Mouse (Mus musculus) megakaryocyte-erythroid progenitor cell, adult 5 weeks (primary cell): Measurements from ENCODE around the gene Olfr618. TPM values are rescaled to one million over a fixed set of nuclear protein-coding genes. Genes with fewer than 3 reads are reported as not detected.

Source experiments
- polyA plus RNA-seq: library from polyadenylated mRNA; stranded (reverse); fragments of >175 nt; gene quantifications from 2 replicates; pipeline ENCODE4 v1.2.3, GENCODE M21; 2012

The Olfr618 gene
- not detected in 2 replicates for polyA plus RNA-seq

GRCm38 (mm10) chr7:103589803-103590202 is at the start of gene Olfr618:
TSS of gene Olfr618 (plus strand) at chr7:103590103.

GRCm38 (mm10) chr7:103542617-103543016 is 47.3 kb upstream of the Olfr618 start, which contains the start of gene Olfr612:
TSS of gene Olfr612 (minus strand) at chr7:103542717.

GRCm38 (mm10) chr7:103547774-103548173 is 42.1 kb upstream of the Olfr618 start, which contains the start of gene Olfr613:
TSS of gene Olfr613 (plus strand) at chr7:103548074.

GRCm38 (mm10) chr7:103555779-103556178 is 34.1 kb upstream of the Olfr618 start, which contains the start of gene Olfr615:
TSS of gene Olfr615 (plus strand) at chr7:103556079.

GRCm38 (mm10) chr7:103569043-103569442 is 20.9 kb upstream of the Olfr618 start, which contains the start of gene Olfr616:
TSS of gene Olfr616 (minus strand) at chr7:103569143.

GRCm38 (mm10) chr7:103572761-103573160 is 17.1 kb upstream of the Olfr618 start, which contains the start of gene Olfr617:
TSS of gene Olfr617 (plus strand) at chr7:103573061.

GRCm38 (mm10) chr7:103600275-103600674 is 10.4 kb downstream of the Olfr618 start, which contains the start of gene Olfr619:
TSS of gene Olfr619 (plus strand) at chr7:103600575.

GRCm38 (mm10) chr7:103612434-103612833 is 22.5 kb downstream of the Olfr618 start, which contains the start of gene Olfr620:
TSS of gene Olfr620 (minus strand) at chr7:103612534.

GRCm38 (mm10) chr7:103642602-103643001 is 52.7 kb downstream of the Olfr618 start, which contains the start of gene Olfr622:
TSS of gene Olfr622 (minus strand) at chr7:103642702.

Other genes starting within 250 kb of the Olfr618 start
- gene Olfr600, start 240.4 kb upstream of the Olfr618 start, polyA plus RNA-seq, result not detected in 2 replicates
- gene Olfr601, start 227.4 kb upstream of the Olfr618 start, polyA plus RNA-seq, result not detected in 2 replicates
- not detected in 2 replicates for gene Olfr603, start 203.9 kb upstream of the Olfr618 start, polyA plus RNA-seq
- not detected in 2 replicates for gene Usp17lc, start 175.0 kb upstream of the Olfr618 start, polyA plus RNA-seq
- not detected in 2 replicates for gene Olfr605, start 144.7 kb upstream of the Olfr618 start, polyA plus RNA-seq
- not detected in 2 replicates for gene Olfr606, start 141.1 kb upstream of the Olfr618 start, polyA plus RNA-seq
- gene Olfr607, start 126.0 kb upstream of the Olfr618 start, polyA plus RNA-seq, result not detected in 2 replicates
- gene Olfr608, start 120.2 kb upstream of the Olfr618 start, polyA plus RNA-seq, result not detected in 2 replicates
- not detected in 2 replicates for gene Olfr609, start 92.0 kb upstream of the Olfr618 start, polyA plus RNA-seq
- gene Olfr610, start 78.0 kb upstream of the Olfr618 start, polyA plus RNA-seq, result not detected in 2 replicates
- not detected in 2 replicates for gene Olfr611, start 69.3 kb upstream of the Olfr618 start, polyA plus RNA-seq
- gene Olfr612, start 47.4 kb upstream of the Olfr618 start, polyA plus RNA-seq, result not detected in 2 replicates
- gene Olfr613, start 42.0 kb upstream of the Olfr618 start, polyA plus RNA-seq, result not detected in 2 replicates
- gene Olfr615, start 34.0 kb upstream of the Olfr618 start, polyA plus RNA-seq, result not detected in 2 replicates
- gene Olfr616, start 21.0 kb upstream of the Olfr618 start, polyA plus RNA-seq, result not detected in 2 replicates
- not detected in 2 replicates for gene Olfr617, start 17.0 kb upstream of the Olfr618 start, polyA plus RNA-seq
- gene Olfr619, start 10.5 kb downstream of the Olfr618 start, polyA plus RNA-seq, result not detected in 2 replicates
- not detected in 2 replicates for gene Olfr620, start 22.4 kb downstream of the Olfr618 start, polyA plus RNA-seq
- gene Olfr622, start 52.6 kb downstream of the Olfr618 start, polyA plus RNA-seq, result not detected in 2 replicates
- not detected in 2 replicates for gene Olfr623, start 73.6 kb downstream of the Olfr618 start, polyA plus RNA-seq
- 0.02 TPM in 1 of 2 replicates, not detected in the other for gene Olfr624, start 81.1 kb downstream of the Olfr618 start, polyA plus RNA-seq
- 0.19 TPM in 1 of 2 replicates, not detected in the other for gene Olfr625-ps1, start 92.6 kb downstream of the Olfr618 start, polyA plus RNA-seq
- gene Olfr243, start 124.6 kb downstream of the Olfr618 start, polyA plus RNA-seq, result not detected in 2 replicates
- gene Olfr628, start 140.3 kb downstream of the Olfr618 start, polyA plus RNA-seq, result not detected in 2 replicates
- gene Olfr629, start 154.8 kb downstream of the Olfr618 start, polyA plus RNA-seq, result not detected in 2 replicates
- not detected in 2 replicates for gene Olfr630, start 167.2 kb downstream of the Olfr618 start, polyA plus RNA-seq
- not detected in 2 replicates for gene Olfr69, start 181.5 kb downstream of the Olfr618 start, polyA plus RNA-seq
- gene Olfr68, start 189.6 kb downstream of the Olfr618 start, polyA plus RNA-seq, result not detected in 2 replicates
- not detected in 2 replicates for gene Olfr67, start 201.7 kb downstream of the Olfr618 start, polyA plus RNA-seq
- gene Hbb-bt, start 223.9 kb downstream of the Olfr618 start, polyA plus RNA-seq, result 65.8 and 124 TPM in 2 replicates
- 239 and 618 TPM in 2 replicates for gene Hbb-bs, start 238.0 kb downstream of the Olfr618 start, polyA plus RNA-seq